In the genomic region with DNA sequence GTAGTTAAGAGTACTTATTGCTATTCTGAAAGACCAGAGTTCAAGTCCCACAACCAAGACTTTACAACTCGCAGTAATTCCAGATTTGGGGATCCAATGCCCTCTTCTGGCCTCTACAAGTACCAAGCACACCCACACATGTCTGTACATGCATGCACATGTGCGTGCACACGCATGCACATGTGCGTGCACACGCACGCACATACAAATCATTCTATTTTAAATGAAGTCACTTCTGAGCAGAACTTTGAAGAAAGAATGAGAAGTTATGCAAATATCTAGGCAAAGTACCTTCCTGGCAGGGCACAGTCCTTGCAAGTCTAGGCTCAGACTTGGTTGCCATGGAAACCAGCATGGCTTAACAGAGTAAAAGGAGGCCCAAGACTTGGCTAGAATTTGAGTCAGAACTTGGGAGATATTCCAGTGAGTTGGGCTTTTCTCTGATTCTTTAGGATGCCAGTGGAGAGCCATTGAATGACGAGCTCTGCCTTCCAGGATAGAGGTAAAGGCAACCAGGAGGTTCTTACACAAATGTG, we compare ENCODE assay signal across 20 mouse cellular contexts.
DNase-seq lines count a peak whose midpoint lies in the region; ATAC-seq and TF ChIP-seq lines count a peak whose summit lies in the region.
"Had no signal": no experiment of that assay in that cellular context is flagged by ENCODE, and none has a peak within 500 bp of the region (broad histone marks: within the 10 kb centered on the region; RNA-seq: fewer than 3 reads in every experiment).

No protein-coding gene starts in this region.

- no peak for TF ChIP-seq EP300 in lung, postnatal 0 days (IDR thresholded peaks at IDR 0.05)

- WGBS in forebrain, embryonic 14.5 days, result 86% methylated on average over 7 of the region's 7 CpGs
- WGBS in forebrain, embryonic 10.5 days, result 90% methylated on average over 7 of the region's 7 CpGs
- 86% methylated on average over 7 of the region's 7 CpGs for WGBS in lung, postnatal 0 days
- 94% methylated on average over 7 of the region's 7 CpGs for WGBS in embryonic facial prominence, embryonic 14.5 days

- no peak overlapping the region for H3K9ac ChIP-seq in forebrain, embryonic 14.5 days (ENCODE audit: low read length)
- no peak overlapping the region for H3K9ac ChIP-seq in lung, postnatal 0 days (replicated peaks; ENCODE audit: low read depth)
- no peak overlapping the region for H3K9ac ChIP-seq in embryonic facial prominence, embryonic 14.5 days (ENCODE audit: low read depth, low read length)
- H3K9ac ChIP-seq: embryonic facial prominence, embryonic 15.5 days; forebrain, embryonic 13.5 days; hindbrain, embryonic 14.5 days; liver, embryonic 13.5 days had no signal

- H3K4me3 ChIP-seq in forebrain, embryonic 14.5 days (ENCODE audit: low read depth, low read length), result no peak overlapping the region
- no peak overlapping the region for H3K4me3 ChIP-seq in forebrain, embryonic 10.5 days
- H3K4me3 ChIP-seq in lung, postnatal 0 days (ENCODE audit: low read depth, low read length), result no peak overlapping the region
- H3K4me3 ChIP-seq in embryonic facial prominence, embryonic 14.5 days (ENCODE audit: low read depth, low read length), result no peak overlapping the region
- H3K4me3 ChIP-seq: embryonic facial prominence, embryonic 15.5 days; forebrain, embryonic 13.5 days; liver, embryonic 13.5 days had no signal

- H3K9me3 ChIP-seq in forebrain, embryonic 14.5 days (replicated peaks; ENCODE audit: control insufficient read depth, low read length), result no peaks in the 10 kb centered on the region
- no peaks in the 10 kb centered on the region for H3K9me3 ChIP-seq in forebrain, embryonic 10.5 days
- H3K9me3 ChIP-seq in lung, postnatal 0 days (ENCODE audit: low read length), result no peaks in the 10 kb centered on the region
- no peaks in the 10 kb centered on the region for H3K9me3 ChIP-seq in embryonic facial prominence, embryonic 14.5 days (ENCODE audit: control insufficient read depth, low read length)
- H3K9me3 ChIP-seq: embryonic facial prominence, embryonic 15.5 days; forebrain, embryonic 13.5 days; liver, embryonic 13.5 days had no signal

- H3K4me2 ChIP-seq in forebrain, embryonic 14.5 days (ENCODE audit: low read length), result no peak overlapping the region
- no peak overlapping the region for H3K4me2 ChIP-seq in lung, postnatal 0 days (replicated peaks; ENCODE audit: low read depth, low read length)
- no peak overlapping the region for H3K4me2 ChIP-seq in embryonic facial prominence, embryonic 14.5 days (ENCODE audit: low read depth, low read length)
- H3K4me2 ChIP-seq: embryonic facial prominence, embryonic 15.5 days; forebrain, embryonic 13.5 days; hindbrain, embryonic 14.5 days; liver, embryonic 13.5 days had no signal

- H3K27ac ChIP-seq in forebrain, embryonic 14.5 days (ENCODE audit: low read depth, low read length), result no peak overlapping the region
- H3K27ac ChIP-seq in forebrain, embryonic 10.5 days, result no peak overlapping the region
- H3K27ac ChIP-seq in lung, postnatal 0 days (ENCODE audit: low read length), result no peak overlapping the region
- no peak overlapping the region for H3K27ac ChIP-seq in embryonic facial prominence, embryonic 14.5 days (replicated peaks; ENCODE audit: low read depth, low read length)
- H3K27ac ChIP-seq: embryonic facial prominence, embryonic 15.5 days; forebrain, embryonic 13.5 days; hindbrain, embryonic 14.5 days; liver, embryonic 13.5 days had no signal

- no peaks in the 10 kb centered on the region for H3K4me1 ChIP-seq in forebrain, embryonic 14.5 days (ENCODE audit: control insufficient read depth, insufficient read depth, low read length)
- no peaks in the 10 kb centered on the region for H3K4me1 ChIP-seq in forebrain, embryonic 10.5 days
- H3K4me1 ChIP-seq in lung, postnatal 0 days (ENCODE audit: insufficient read depth, low read depth, low read length), result no peaks in the 10 kb centered on the region
- H3K4me1 ChIP-seq in embryonic facial prominence, embryonic 14.5 days (ENCODE audit: control insufficient read depth, insufficient read depth, low read length), result no peaks in the 10 kb centered on the region
- H3K4me1 ChIP-seq: embryonic facial prominence, embryonic 15.5 days; forebrain, embryonic 13.5 days had no signal

- ATAC-seq in forebrain, embryonic 14.5 days, result 0 out of 2 replicates have a peak, but pooled peaks have one; percentile 40
- no peak for ATAC-seq in lung, postnatal 0 days
- ATAC-seq in embryonic facial prominence, embryonic 14.5 days (ENCODE audit: low read depth), result 0 out of 2 replicates have a peak, but pooled peaks have one; percentile 22
- ATAC-seq: forebrain, embryonic 13.5 days; midbrain, embryonic 16.5 days had no signal

- TF ChIP-seq CTCF in lung, postnatal 0 days (IDR thresholded peaks at IDR 0.05), result no peak

- peak; percentile 36 for DNase-seq in forebrain, embryonic 14.5 days (ENCODE audit: low spot score)
- DNase-seq in forebrain, embryonic 10.5 days (ENCODE audit: extremely low spot score, low spot score), result no peak
- DNase-seq in lung, postnatal 0 days (ENCODE audit: low spot score), result peak; percentile 23
- DNase-seq in lung, postnatal 36 days, result no peak
- peak; percentile 76 for DNase-seq in R1 (ENCODE audit: low read depth, low spot score)
- peak; percentile 41 for DNase-seq in embryonic facial prominence, embryonic 14.5 days (ENCODE audit: low spot score)
- DNase-seq in B cell, adult 2 months, result no peak
- no peak for DNase-seq in kidney, postnatal 10 days
- DNase-seq: cerebellum, adult 9-11 months; heart, adult 18-20 months; kidney, adult 18-20 months; kidney, postnatal 4 days; layer of hippocampus, postnatal 36 days; liver, embryonic 13.5 days; right cerebral cortex, postnatal 14 days; thymus, adult 18-20 months had no signal

- no peaks in the 10 kb centered on the region for H3K36me3 ChIP-seq in forebrain, embryonic 14.5 days (ENCODE audit: control insufficient read depth, insufficient read depth, low read length)
- no peaks in the 10 kb centered on the region for H3K36me3 ChIP-seq in forebrain, embryonic 10.5 days (replicated peaks)
- H3K36me3 ChIP-seq in lung, postnatal 0 days (ENCODE audit: insufficient read depth, low read length), result no peaks in the 10 kb centered on the region
- no peaks in the 10 kb centered on the region for H3K36me3 ChIP-seq in embryonic facial prominence, embryonic 14.5 days (ENCODE audit: control insufficient read depth, insufficient read depth, low read length)
- H3K36me3 ChIP-seq: embryonic facial prominence, embryonic 15.5 days; liver, embryonic 13.5 days had no signal

- H3K27me3 ChIP-seq in forebrain, embryonic 14.5 days (replicated peaks; ENCODE audit: control insufficient read depth, insufficient read depth, low read length), result no peaks in the 10 kb centered on the region
- no peaks in the 10 kb centered on the region for H3K27me3 ChIP-seq in forebrain, embryonic 10.5 days (ENCODE audit: poor library complexity, severe bottlenecking)
- no peaks in the 10 kb centered on the region for H3K27me3 ChIP-seq in lung, postnatal 0 days (replicated peaks; ENCODE audit: insufficient read depth, low read length)
- H3K27me3 ChIP-seq in embryonic facial prominence, embryonic 14.5 days (replicated peaks; ENCODE audit: control insufficient read depth, insufficient read depth, low read length), result no peaks in the 10 kb centered on the region
- H3K27me3 ChIP-seq: embryonic facial prominence, embryonic 15.5 days; forebrain, embryonic 13.5 days; liver, embryonic 13.5 days had no signal

Comparison
In these comparisons a context has a peak if more than half of its experiments do, and no peak if none do; other contexts are left out.
1. DNase-seq: peak in forebrain, embryonic 14.5 days (single experiment), lung, postnatal 0 days (single experiment), R1 (single experiment) and embryonic facial prominence, embryonic 14.5 days (single experiment); none in forebrain, embryonic 10.5 days (single experiment), lung, postnatal 36 days (single experiment), B cell, adult 2 months (0 of 2) and kidney, postnatal 10 days (single experiment).